ENCODE assay signal across 20 mouse cellular contexts in genomic region chr10:40180011-40180410, GRCm38 (mm10). TPM values are rescaled to one million over a fixed set of nuclear protein-coding genes. Genes with fewer than 3 reads are reported as not detected.
A peak's percentile ranks its signal among the peaks of the same experiment; 100 is the strongest.
DNase-seq lines count a peak whose midpoint lies in the region; ATAC-seq and TF ChIP-seq lines count a peak whose summit lies in the region.
"Had no signal": no experiment of that assay in that cellular context is flagged by ENCODE, and none has a peak within 500 bp of the region (broad histone marks: within the 10 kb centered on the region; RNA-seq: fewer than 3 reads in every experiment).

No protein-coding gene starts in this region.

- no peak for TF ChIP-seq POLR2A in myocyte (IDR thresholded peaks at IDR 0.05; ENCODE audit: insufficient read length, low read depth)

- no peaks in the 10 kb centered on the region for H3K36me3 ChIP-seq in lung, embryonic 16.5 days (ENCODE audit: control insufficient read depth, insufficient read depth, low read length)
- no peaks in the 10 kb centered on the region for H3K36me3 ChIP-seq in myocyte (ENCODE audit: control insufficient read depth, insufficient read depth)
- H3K36me3 ChIP-seq: embryonic facial prominence, embryonic 10.5 days; heart, embryonic 13.5 days; hindbrain, embryonic 15.5 days had no signal

- H3K9me3 ChIP-seq in lung, embryonic 16.5 days (ENCODE audit: control insufficient read depth, low read length) = no peaks in the 10 kb centered on the region
- H3K9me3 ChIP-seq: embryonic facial prominence, embryonic 10.5 days; heart, embryonic 13.5 days; hindbrain, embryonic 15.5 days had no signal

- 0 out of 2 replicates have a peak, but pooled peaks have one; percentile 27 for ATAC-seq in lung, embryonic 16.5 days (ENCODE audit: low read depth)
- ATAC-seq: forebrain, embryonic 14.5 days had no signal

- H3K27ac ChIP-seq in lung, embryonic 16.5 days (ENCODE audit: low read length) = no peak overlapping the region
- H3K27ac ChIP-seq: embryonic facial prominence, embryonic 10.5 days; gastrocnemius, adult 2 months; heart, embryonic 13.5 days; hindbrain, embryonic 15.5 days had no signal

- H3ac ChIP-seq in myocyte (ENCODE audit: control insufficient read depth, insufficient read length) = no peak overlapping the region

- no peaks in the 10 kb centered on the region for H3K79me2 ChIP-seq in myocyte (ENCODE audit: control insufficient read depth, insufficient read depth)

- no peak overlapping the region for H3K4me3 ChIP-seq in lung, embryonic 16.5 days (ENCODE audit: low read length)
- no peak overlapping the region for H3K4me3 ChIP-seq in myocyte
- H3K4me3 ChIP-seq: embryonic facial prominence, embryonic 10.5 days; gastrocnemius, adult 2 months; heart, embryonic 13.5 days; hindbrain, embryonic 15.5 days had no signal

- no peak overlapping the region for H3K4me2 ChIP-seq in lung, embryonic 16.5 days (ENCODE audit: low read depth, low read length)
- no peak overlapping the region for H3K4me2 ChIP-seq in myocyte (ENCODE audit: low read depth)
- H3K4me2 ChIP-seq: heart, embryonic 13.5 days; hindbrain, embryonic 15.5 days had no signal

- no peak for DNase-seq in lung, adult 18-20 months
- DNase-seq in 3T3-L1 (ENCODE audit: low read depth, low spot score) (peak; percentile 36), adipocyte (ENCODE audit: low spot score) (peak; percentile 19)
- no peak for DNase-seq in adrenal gland, adult 2 months
- DNase-seq in ovary, postnatal 36 days (ENCODE audit: low spot score) = no peak
- DNase-seq: adrenal gland, postnatal 14 days; cerebellum, adult 11-12 months; cerebellum, adult 9-10 months; cerebellum, postnatal 25 days; gastrocnemius, adult 2 months; gastrocnemius, postnatal 25 days; heart, adult 11 months; heart, postnatal 36 days had no signal

- no peaks in the 10 kb centered on the region for H3K27me3 ChIP-seq in lung, embryonic 16.5 days (ENCODE audit: control insufficient read depth, insufficient read depth, low read depth, low read length)
- no peaks in the 10 kb centered on the region for H3K27me3 ChIP-seq in myocyte (ENCODE audit: control insufficient read depth, insufficient read depth, insufficient read length)
- H3K27me3 ChIP-seq: CH12.LX; heart, embryonic 13.5 days; hindbrain, embryonic 15.5 days had no signal

- no peak overlapping the region for H3K9ac ChIP-seq in lung, embryonic 16.5 days (ENCODE audit: low read length)
- H3K9ac ChIP-seq: heart, embryonic 13.5 days; hindbrain, embryonic 15.5 days had no signal

- H3K4me1 ChIP-seq in lung, embryonic 16.5 days (replicated peaks; ENCODE audit: control insufficient read depth, insufficient read depth, low read length) = peaks cover 7% of the 10 kb centered on the region
- H3K4me1 ChIP-seq: hindbrain, embryonic 15.5 days had no signal

- WGBS in lung, embryonic 16.5 days = 50% methylated on average over 2 of the region's 2 CpGs

TF ChIP-seq in myocyte, 11 proteins besides CTCF, POLR2A, EP300 and RAD21:
- no peak for TF ChIP-seq TCF3 (IDR thresholded peaks at IDR 0.05; ENCODE audit: insufficient read length, low read depth)
- TF ChIP-seq SRF (IDR thresholded peaks at IDR 0.05; ENCODE audit: control insufficient read depth, insufficient read length, low read depth) = peak; percentile 20

RNA-seq across cellular contexts. Expression of gene Slc16a10, which starts 38.0 kb away (rescaled TPM):
- 5.0 and 7.8 TPM in 2 replicates for polyA plus RNA-seq in lung, embryonic 16.5 days (2015; fragmentation: Nextera tagmentation; extraction: Ambion mirVana)
- polyA plus RNA-seq in myocyte (2012; fragmentation: generic; extraction: Trizol) = 3.5 TPM
- 10 to 100 TPM; 21.1 to 24.2 TPM for total RNA-seq in adrenal gland, adult 2 months (2021)
- 6.8 and 11.5 TPM in 2 replicates for polyA plus RNA-seq in adrenal gland, adult 2 months (2012; rRNA removed)

Comparison
In these comparisons a context has a peak if more than half of its experiments do, and no peak if none do; other contexts are left out.
1. DNase-seq: peak in 3T3-L1 (single experiment) and adipocyte (single experiment); none in lung, adult 18-20 months (0 of 2), adrenal gland, adult 2 months (single experiment) and ovary, postnatal 36 days (single experiment).